Mouse (Mus musculus) liver, adult 2 months (tissue): ENCODE data around the gene 4921507P07Rik.

Experiments used
- CTCF ChIP-seq: fragments of 200-500 bp; IDR thresholded peaks from 2 replicates; pipeline ENCODE4 v1.5.1; 2011; ENCODE audit warnings: low read depth, low read length, control low read depth
- POLR2A ChIP-seq: fragments of 200-500 bp; IDR thresholded peaks from 2 replicates; pipeline ENCODE4 v1.6.1; 2011; ENCODE audit warnings: low read length, control low read depth; ENCODE audit not compliant: insufficient read depth; ENCODE audit errors: extremely low read depth

- TF ChIP-seq CTCF (no peak), POLR2A (no peak)
Measured at GRCm38 (mm10) chr6:50549051-50549450, 47.4 kb downstream of the 4921507P07Rik start.
